In genomic region chr4:41253756-41254155, GRCm38 (mm10) we compare ENCODE assay signal across 22 mouse cellular contexts.
"Had no signal": no experiment of that assay in that cellular context is flagged by ENCODE, and none has a peak within 500 bp of the region (broad histone marks: within the 10 kb centered on the region; RNA-seq: fewer than 3 reads in every experiment).

No protein-coding gene starts in this region.

- H3K4me3 ChIP-seq: limb, embryonic 12.5 days; limb, embryonic 15.5 days; midbrain, embryonic 12.5 days; midbrain, embryonic 15.5 days; neural tube, embryonic 12.5 days; neural tube, embryonic 15.5 days had no signal

- DNase-seq: kidney, postnatal 4 days; left cerebral cortex, postnatal 4 days; liver, postnatal 0 days; lung, embryonic 14.5 days; right cerebral cortex, adult 18-20 months; right cerebral cortex, postnatal 14 days; right cerebral cortex, postnatal 4 days; thymus, adult 2 months; thymus, postnatal 14 days; thymus, postnatal 4 days had no signal

- H3K9ac ChIP-seq: limb, embryonic 12.5 days; limb, embryonic 15.5 days; liver, embryonic 14.5 days; liver, postnatal 0 days; lung, embryonic 14.5 days; midbrain, embryonic 12.5 days; midbrain, embryonic 15.5 days; neural tube, embryonic 12.5 days; neural tube, embryonic 15.5 days had no signal

- H3K4me1 ChIP-seq: limb, embryonic 12.5 days; limb, embryonic 15.5 days; midbrain, embryonic 12.5 days; midbrain, embryonic 15.5 days; neural tube, embryonic 12.5 days; neural tube, embryonic 15.5 days had no signal

- H3K27ac ChIP-seq: kidney, postnatal 0 days; limb, embryonic 12.5 days; limb, embryonic 15.5 days; liver, embryonic 14.5 days; macrophage; midbrain, embryonic 12.5 days; midbrain, embryonic 15.5 days; neural tube, embryonic 12.5 days; neural tube, embryonic 15.5 days; stomach, postnatal 0 days had no signal

- H3K27me3 ChIP-seq: limb, embryonic 12.5 days; limb, embryonic 15.5 days; midbrain, embryonic 12.5 days; midbrain, embryonic 15.5 days; neural tube, embryonic 12.5 days; neural tube, embryonic 15.5 days had no signal

- ATAC-seq: liver, postnatal 0 days; lung, postnatal 0 days; midbrain, embryonic 15.5 days had no signal

- H3K9me3 ChIP-seq: limb, embryonic 12.5 days; limb, embryonic 15.5 days; midbrain, embryonic 12.5 days; midbrain, embryonic 15.5 days; neural tube, embryonic 12.5 days; neural tube, embryonic 15.5 days had no signal

- H3K4me2 ChIP-seq: limb, embryonic 12.5 days; limb, embryonic 15.5 days; liver, embryonic 11.5 days; lung, embryonic 14.5 days; midbrain, embryonic 12.5 days; midbrain, embryonic 15.5 days; neural tube, embryonic 12.5 days; neural tube, embryonic 15.5 days had no signal
